Mouse (Mus musculus): ENCODE results near the gene Snai3.

DNA sequence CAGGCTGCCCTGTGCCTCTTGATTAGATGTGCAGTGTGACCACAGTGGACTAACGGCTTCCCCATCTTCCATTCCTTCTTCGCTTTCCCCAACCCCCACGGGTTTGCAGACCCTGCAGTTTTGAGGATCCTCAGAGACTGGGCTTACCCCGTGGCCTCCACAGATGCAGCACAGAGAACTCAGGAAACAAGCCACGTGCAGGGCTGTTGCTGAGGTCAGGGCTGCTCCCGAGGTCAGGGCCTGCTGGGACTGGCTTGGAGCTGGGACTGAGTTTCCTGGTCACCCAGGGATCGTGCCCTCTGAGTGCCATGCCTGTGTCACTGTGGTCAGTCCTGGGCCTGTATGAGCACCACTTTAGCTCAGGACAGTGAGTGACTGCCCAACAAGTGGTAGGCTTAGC is 4.5 kb upstream of the Snai3 start:
- TF ChIP-seq CTCF (IDR thresholded peaks at IDR 0.05; ENCODE audit: control insufficient read depth, insufficient read depth, low read length) (no peak), POLR2A (IDR thresholded peaks at IDR 0.05; ENCODE audit: borderline replicate concordance, control insufficient read depth, low read depth, low read length) (no peak)
